Mouse (Mus musculus) adrenal gland, adult 18-20 months (tissue): ENCODE measurements around the gene Zpbp. TPM values are rescaled to one million over a fixed set of nuclear protein-coding genes. Genes with fewer than 3 reads are reported as not detected.

Experiments
- DNase-seq, 2 experiments: peaks; one replicate each; pipeline ENCODE4 v3.0.0; 2021 to 2022; ENCODE audit warnings: low spot score in 2 of 2
- long read RNA-seq, 2 experiments: library from polyadenylated mRNA; stranded (forward); transcript quantifications; one replicate each; pipeline ENCODE4 v2.0.0; 2021
- total RNA-seq, 2 experiments: library from RNA; stranded (reverse); gene quantifications; 1 replicate in 1 of 2; 2 replicates in 1 of 2; pipeline ENCODE4 v1.2.3; 2021

Gene Zpbp
- under 1 TPM; 0.23 to 0.38 TPM for total RNA-seq
- long read RNA-seq, experiment 1, result 0 reads
- long read RNA-seq, experiment 2, full-length matches to known transcripts, result 1 of 2 reads
- long read RNA-seq, experiment 2, partial matches to known transcripts, result 0 of 2 reads
- long read RNA-seq, experiment 2, other reads (novel, unspliced or antisense), result 1 of 2 reads

GRCm38 (mm10) chr11:11461635-11462560 is at the start of gene Zpbp, which contains the start of gene Spata48:
TSS of gene Zpbp (minus strand) at chr11:11462408.
TSS of gene Spata48 (plus strand) at chr11:11462094.
- peak; percentile 74 to 86 for DNase-seq

- DNase-seq, result no peak
Measured at GRCm38 (mm10) chr11:11509413-11509812, 47.2 kb upstream of the Zpbp start.

- no peak for DNase-seq
Measured at GRCm38 (mm10) chr11:11506187-11506586, 44.0 kb upstream of the Zpbp start.

- peak in 1 of 2 experiments; percentile 3 for DNase-seq
Measured at GRCm38 (mm10) chr11:11499944-11500343, 37.7 kb upstream of the Zpbp start.

GRCm38 (mm10) chr11:11495697-11496096 is 33.5 kb upstream of the Zpbp start:
- DNase-seq, result no peak

GRCm38 (mm10) chr11:11492044-11492443 is 29.8 kb upstream of the Zpbp start:
- no peak for DNase-seq

- no peak for DNase-seq
Measured at GRCm38 (mm10) chr11:11484378-11484777, 22.2 kb upstream of the Zpbp start.

- DNase-seq, result no peak
Measured at GRCm38 (mm10) chr11:11468924-11469323, 6.7 kb upstream of the Zpbp start.

- no peak for DNase-seq
Measured at GRCm38 (mm10) chr11:11462561-11462890, 318 bp upstream of the Zpbp start.

- no peak for DNase-seq
Measured at GRCm38 (mm10) chr11:11455037-11455436, 7.2 kb downstream of the Zpbp start.

- no peak for DNase-seq
Measured at GRCm38 (mm10) chr11:11417356-11417755, 44.9 kb downstream of the Zpbp start.

GRCm38 (mm10) chr11:11414188-11414587 is 48.0 kb downstream of the Zpbp start:
- DNase-seq, result no peak

- no peak for DNase-seq
Measured at GRCm38 (mm10) chr11:11394686-11395085, 67.5 kb downstream of the Zpbp start.

- no peak for DNase-seq
Measured at GRCm38 (mm10) chr11:11393164-11393563, 69.0 kb downstream of the Zpbp start.

- DNase-seq, result no peak
Measured at GRCm38 (mm10) chr11:11371305-11371704, 90.9 kb downstream of the Zpbp start.

- DNase-seq, result no peak
Measured at GRCm38 (mm10) chr11:11283512-11283911, 178.7 kb downstream of the Zpbp start.

GRCm38 (mm10) chr11:11280128-11280527 is 182.1 kb downstream of the Zpbp start:
- DNase-seq, result no peak

- DNase-seq, result no peak
Measured at GRCm38 (mm10) chr11:11257348-11257747, 204.9 kb downstream of the Zpbp start.

GRCm38 (mm10) chr11:11242694-11243377 is 219.4 kb downstream of the Zpbp start:
- no peak for DNase-seq

GRCm38 (mm10) chr11:11239346-11239745 is 222.9 kb downstream of the Zpbp start:
- no peak for DNase-seq
